Mouse (Mus musculus) neural tube, embryonic 13.5 days (tissue): ENCODE measurements around the gene Gm9745. TPM values are rescaled to one million over a fixed set of nuclear protein-coding genes. Genes with fewer than 3 reads are reported as not detected.

ENCODE experiments used
- microRNA-seq: library from miRNA; unstranded; fragments of <30 nt; microRNA quantifications from one replicate; pipeline ENCODE4, GENCODE M21; 2016
- polyA plus RNA-seq: library from polyadenylated mRNA; unstranded; fragments of >200 nt; fragmentation: Nextera tagmentation; extraction: Ambion mirVana; gene quantifications from 2 replicates; pipeline ENCODE4 v1.2.1, GENCODE M21; 2015

Gm9745 gene
- polyA plus RNA-seq, 1 experiment from 2014 or later, result not detected

Small RNA genes within 50 kb of the gene (microRNA-seq; reads per million reads assigned to microRNA genes)
- not detected for gene Gm22750

Other genes with a start within 250 kb of the Gm9745 start
- gene Wdr37, start 76.3 kb downstream of the Gm9745 start, polyA plus RNA-seq, result 49.4 and 51.8 TPM in 2 replicates
- 84.2 and 90.0 TPM in 2 replicates for gene Idi1, start 62.7 kb downstream of the Gm9745 start, polyA plus RNA-seq
- gene Idi2, start 4.6 kb upstream of the Gm9745 start, polyA plus RNA-seq, result not detected in 2 replicates
- 71.8 and 76.8 TPM in 2 replicates for gene Gtpbp4, start 47.9 kb upstream of the Gm9745 start, polyA plus RNA-seq
- 31.6 and 35.8 TPM in 2 replicates for gene Larp4b, start 145.7 kb upstream of the Gm9745 start, polyA plus RNA-seq